Mouse (Mus musculus) hindbrain, embryonic 10.5 days (tissue): ENCODE measurements at regions not wholly inside any gene's neighbourhood (a gene's known extent, or its start where the extent isn't known, plus 50 kb on each side); places are given as distances from the start of the nearest gene placed in this dataset.

Experiments
- DNase-seq: peaks from one replicate; pipeline ENCODE4 v3.0.0-alpha.2; 2017; ENCODE audit warnings: low spot score
- H3K27ac ChIP-seq: fragments of 300-500 bp; sonication (generic); 2 replicates; pipeline ENCODE4 v1.5.1; 2016; ENCODE audit warnings: mild to moderate bottlenecking, moderate library complexity
- H3K27me3 ChIP-seq: fragments of 300-500 bp; sonication (generic); 2 replicates; pipeline ENCODE4 v1.6.1; 2016; ENCODE audit warnings: mild to moderate bottlenecking; ENCODE audit not compliant: poor library complexity, insufficient read depth, severe bottlenecking
- H3K36me3 ChIP-seq: fragments of 300-500 bp; sonication (generic); 2 replicates; pipeline ENCODE4 v1.6.1; 2016; ENCODE audit warnings: mild to moderate bottlenecking, moderate library complexity
- H3K4me1 ChIP-seq: fragments of 300-500 bp; sonication (generic); replicated peaks from 2 replicates; pipeline ENCODE4 v1.6.1; 2016; ENCODE audit warnings: mild to moderate bottlenecking
- H3K4me3 ChIP-seq: fragments of 300-500 bp; sonication (generic); 2 replicates; pipeline ENCODE4 v1.5.1; 2016; ENCODE audit warnings: mild to moderate bottlenecking, moderate library complexity
- H3K9me3 ChIP-seq: fragments of 300-500 bp; sonication (generic); 2 replicates; pipeline ENCODE4 v1.6.1; 2016; ENCODE audit warnings: mild to moderate bottlenecking, moderate library complexity
- WGBS: fragments of 180-500 bp; shearing (Covaris S2); methylation state at CpG from one replicate; pipeline ENCODE4 v1.1.7; 2016; 5-methylcytosine and 5-hydroxymethylcytosine counted together

DNA sequence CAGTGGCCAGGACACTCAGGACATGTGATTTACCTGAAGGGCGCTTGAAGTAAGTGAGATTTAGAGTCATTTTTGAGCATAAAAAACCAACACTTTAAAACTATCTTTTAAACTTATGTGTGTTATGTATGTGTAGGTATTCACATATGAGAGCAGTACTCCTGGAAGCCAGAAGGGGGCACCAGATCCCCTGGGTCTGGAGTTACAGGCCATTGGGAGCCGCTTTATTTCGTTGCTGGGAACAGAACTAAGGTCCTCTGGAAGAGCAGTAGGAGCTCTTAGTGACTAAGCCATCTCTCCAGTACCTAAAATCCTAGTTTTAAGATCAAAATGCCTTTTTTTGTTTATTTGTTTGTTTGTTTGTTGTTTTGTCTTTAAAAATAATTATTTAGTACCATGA, 192.3 kb upstream of the Wscd1 start:
- no peak for DNase-seq
- Histone ChIP-seq H3K27ac (no peak overlapping the region), H3K4me1 (no peaks in the 10 kb centered on the region), H3K36me3 (no peaks in the 10 kb centered on the region), H3K27me3 (no peaks in the 10 kb centered on the region), H3K9me3 (no peaks in the 10 kb centered on the region), H3K4me3 (no peak overlapping the region)
- WGBS = 86% methylated on average over 3 of the region's 3 CpGs

GRCm38 (mm10) chr11:71564831-71565230, 184.9 kb upstream of the Wscd1 start:
- Histone ChIP-seq H3K27me3 (no peaks in the 10 kb centered on the region), H3K36me3 (no peaks in the 10 kb centered on the region), H3K9me3 (no peaks in the 10 kb centered on the region), H3K4me1 (no peaks in the 10 kb centered on the region), H3K27ac (no peak overlapping the region), H3K4me3 (no peak overlapping the region)
- no peak for DNase-seq

DNA sequence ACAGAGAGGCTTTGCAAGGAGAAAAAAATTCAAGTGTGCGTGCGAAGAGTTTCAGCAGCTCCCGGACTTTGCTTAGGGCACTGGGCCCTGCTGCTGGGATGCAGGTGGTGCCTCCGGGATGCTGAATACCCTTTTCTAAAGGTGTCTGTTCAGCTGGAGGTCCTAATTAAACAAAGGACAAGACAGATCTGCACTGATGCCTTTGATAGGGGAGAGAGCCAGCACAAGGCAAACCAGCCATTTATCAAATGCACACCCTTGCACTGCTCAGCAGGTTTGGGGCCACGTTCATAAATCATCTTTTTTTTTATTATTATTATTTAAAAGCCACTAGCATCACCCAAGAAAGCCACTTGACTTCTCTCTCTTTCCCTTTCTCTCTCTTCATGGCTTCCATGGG, 172.9 kb upstream of the Wscd1 start:
- WGBS = 87% methylated on average over 5 of the region's 5 CpGs
- Histone ChIP-seq H3K4me1 (peaks cover 11% of the 10 kb centered on the region), H3K9me3 (no peaks in the 10 kb centered on the region), H3K4me3 (no peak overlapping the region), H3K36me3 (no peaks in the 10 kb centered on the region), H3K27ac (no peak overlapping the region), H3K27me3 (no peaks in the 10 kb centered on the region)
- no peak for DNase-seq

DNA sequence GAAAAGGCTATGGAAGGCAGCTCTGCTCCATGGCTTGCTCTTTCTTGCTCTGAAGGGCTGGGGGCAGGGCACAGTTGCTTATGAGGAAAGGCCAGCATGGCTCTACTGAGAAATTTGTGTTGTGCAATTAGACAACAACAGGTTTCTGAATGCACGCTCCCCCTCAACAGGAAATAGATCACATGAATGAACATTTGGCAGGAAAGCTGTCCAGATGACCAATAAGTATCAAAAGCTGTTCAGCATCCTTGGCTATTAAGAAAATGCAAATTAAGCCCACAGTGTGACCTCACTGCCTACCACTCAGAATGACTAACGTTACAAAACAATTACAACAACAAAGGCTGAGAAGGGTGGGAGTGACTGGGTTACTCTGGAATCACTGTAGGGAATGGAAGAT, 167.9 kb upstream of the Wscd1 start:
- DNase-seq = no peak
- Histone ChIP-seq H3K36me3 (no peaks in the 10 kb centered on the region), H3K9me3 (no peaks in the 10 kb centered on the region), H3K4me3 (no peak overlapping the region), H3K4me1 (0 out of 2 replicates have a peak, but pooled peaks cover 8% of the 10 kb centered on the region), H3K27me3 (no peaks in the 10 kb centered on the region), H3K27ac (no peak overlapping the region)
- WGBS = 47% methylated on average over 2 of the region's 2 CpGs

- no peaks in the 10 kb centered on the region for H3K9me3 ChIP-seq
- H3K27ac ChIP-seq = no peak overlapping the region
- 89% methylated on average over 6 of the region's 6 CpGs for WGBS
Measured at GRCm38 (mm10) chr11:71591014-71591413, 158.7 kb upstream of the Wscd1 start.

DNA sequence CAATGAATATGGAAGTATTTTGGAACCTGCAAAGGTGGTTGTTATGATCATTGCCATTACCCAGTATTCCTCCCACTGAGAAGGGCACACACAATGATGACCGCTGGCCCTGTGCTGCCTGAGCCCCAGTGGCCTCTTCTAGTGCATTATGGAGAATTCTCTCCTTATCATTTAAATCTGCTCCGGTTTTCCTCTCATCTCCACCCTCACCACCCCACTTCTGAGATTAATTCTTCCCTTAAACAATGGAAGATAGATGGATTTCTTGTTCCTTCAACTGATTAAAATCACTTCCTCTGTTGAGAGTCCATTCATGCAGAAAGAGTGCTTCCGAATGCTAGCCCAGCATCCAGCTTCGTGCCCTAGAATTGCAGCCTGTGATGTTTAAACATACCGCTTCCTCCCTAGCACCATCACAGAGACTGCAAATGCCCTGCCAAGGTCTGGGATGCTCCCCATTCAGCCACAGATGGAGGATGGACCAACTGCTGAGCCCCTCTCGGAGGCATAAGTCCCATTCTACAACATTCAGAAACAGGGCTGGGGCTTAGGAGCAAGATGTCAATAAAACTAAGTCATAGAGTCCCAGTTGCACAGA, 155.4 kb upstream of the Wscd1 start:
- DNase-seq = no peak
- H3K9me3 ChIP-seq = no peaks in the 10 kb centered on the region
- no peaks in the 10 kb centered on the region for H3K36me3 ChIP-seq
- 0 out of 2 replicates have a peak, but pooled peaks cover 4% of the 10 kb centered on the region for H3K4me1 ChIP-seq
- H3K27ac ChIP-seq = no peak overlapping the region
- no peaks in the 10 kb centered on the region for H3K27me3 ChIP-seq
- no peak overlapping the region for H3K4me3 ChIP-seq
- 79% methylated on average over 6 of the region's 6 CpGs for WGBS

More at GRCm38 (mm10) chr11:71591014-71591413, 158.7 kb upstream of the Wscd1 start:
- no peak for DNase-seq
- Histone ChIP-seq H3K27me3 (no peaks in the 10 kb centered on the region), H3K4me3 (no peak overlapping the region), H3K36me3 (no peaks in the 10 kb centered on the region), H3K4me1 (0 out of 2 replicates have a peak, but pooled peaks cover 4% of the 10 kb centered on the region)

- H3K4me1 ChIP-seq = 0 out of 2 replicates have a peak, but pooled peaks cover 4% of the 10 kb centered on the region
- no peak overlapping the region for H3K4me3 ChIP-seq
- no peak for DNase-seq
- WGBS = 85% methylated on average over 1 of the region's 1 CpGs
- H3K36me3 ChIP-seq = no peaks in the 10 kb centered on the region
- H3K27me3 ChIP-seq = no peaks in the 10 kb centered on the region
- H3K9me3 ChIP-seq = no peaks in the 10 kb centered on the region
- H3K27ac ChIP-seq = no peak overlapping the region
Measured at GRCm38 (mm10) chr11:71597709-71598108, 152.0 kb upstream of the Wscd1 start.

- Histone ChIP-seq H3K4me3 (no peak overlapping the region), H3K27ac (no peak overlapping the region), H3K4me1 (0 out of 2 replicates have a peak, but pooled peaks cover 6% of the 10 kb centered on the region), H3K36me3 (no peaks in the 10 kb centered on the region), H3K27me3 (no peaks in the 10 kb centered on the region), H3K9me3 (no peaks in the 10 kb centered on the region)
- no peak for DNase-seq
- 84% methylated on average over 9 of the region's 9 CpGs for WGBS
Measured at GRCm38 (mm10) chr11:71610782-71611181, 138.9 kb upstream of the Wscd1 start.

DNA sequence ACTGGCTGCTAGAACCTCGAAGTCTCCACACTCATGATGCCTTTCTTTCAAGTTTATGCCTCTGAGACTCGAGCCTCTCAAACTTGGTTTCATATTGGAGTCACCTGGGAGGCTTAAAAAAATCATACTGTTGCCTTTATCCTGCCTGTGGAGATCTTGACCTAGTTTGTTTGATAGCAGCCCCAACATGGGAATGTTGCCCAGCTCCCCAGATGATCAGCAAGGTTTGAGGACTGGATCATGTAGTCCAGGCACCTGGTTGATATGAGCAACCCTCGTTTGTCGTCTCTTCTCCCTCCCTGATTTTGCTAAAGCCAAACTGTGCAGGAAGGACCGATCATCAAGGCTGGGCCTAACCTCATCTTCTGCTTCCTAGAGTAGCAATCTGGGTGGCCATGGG, 134.2 kb upstream of the Wscd1 start:
- no peak for DNase-seq
- H3K4me1 ChIP-seq = 0 out of 2 replicates have a peak, but pooled peaks cover 6% of the 10 kb centered on the region
- H3K9me3 ChIP-seq = no peaks in the 10 kb centered on the region
- H3K36me3 ChIP-seq = no peaks in the 10 kb centered on the region
- H3K4me3 ChIP-seq = no peak overlapping the region
- WGBS = 81% methylated on average over 5 of the region's 5 CpGs
- no peak overlapping the region for H3K27ac ChIP-seq
- H3K27me3 ChIP-seq = no peaks in the 10 kb centered on the region

DNA sequence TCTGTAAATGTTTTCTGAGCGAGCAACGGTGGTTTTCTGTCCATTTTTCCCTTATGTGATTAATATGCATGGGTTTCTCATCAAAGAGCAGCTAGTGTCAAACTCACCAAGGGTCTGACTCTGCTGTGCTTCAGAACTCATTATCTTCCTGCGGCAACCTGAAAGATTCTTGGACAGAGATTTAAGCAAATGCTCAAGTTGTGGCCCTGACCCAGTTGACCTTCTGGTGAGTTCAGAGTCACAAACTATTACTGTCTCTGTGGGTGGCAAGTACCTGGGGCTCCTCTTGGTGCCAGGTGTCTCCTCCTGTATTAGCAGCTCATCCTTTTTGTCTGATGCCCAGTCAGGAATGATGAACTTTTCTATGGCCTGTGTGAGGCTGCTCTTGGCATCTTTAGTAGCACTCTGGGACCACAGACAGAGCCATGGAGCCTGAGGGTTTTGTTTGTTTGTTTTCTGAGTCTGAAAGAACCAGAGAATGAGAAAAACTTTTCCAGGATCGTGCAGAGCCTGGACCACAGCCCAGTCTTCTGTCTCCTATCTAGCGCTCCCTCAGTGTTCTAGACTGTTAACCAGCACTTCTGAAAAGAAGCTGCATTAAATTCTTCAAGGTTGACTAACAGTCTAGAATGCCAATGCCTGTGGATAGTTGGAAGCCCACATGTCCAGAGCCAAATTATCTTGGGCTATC, 124.1 kb upstream of the Wscd1 start:
- Histone ChIP-seq H3K27ac (no peak overlapping the region), H3K4me1 (peaks cover 8% of the 10 kb centered on the region; the same call in 1 of the 2 replicates), H3K9me3 (no peaks in the 10 kb centered on the region), H3K27me3 (no peaks in the 10 kb centered on the region), H3K4me3 (no peak overlapping the region), H3K36me3 (no peaks in the 10 kb centered on the region)
- DNase-seq = no peak
- WGBS = 77% methylated on average over 5 of the region's 5 CpGs

GRCm38 (mm10) chr11:71636111-71636510, 113.6 kb upstream of the Wscd1 start:
- no peak for DNase-seq
- H3K27ac ChIP-seq = no peak overlapping the region
- H3K9me3 ChIP-seq = no peaks in the 10 kb centered on the region
- no peak overlapping the region for H3K4me3 ChIP-seq
- no peaks in the 10 kb centered on the region for H3K36me3 ChIP-seq
- peaks cover 16% of the 10 kb centered on the region for H3K4me1 ChIP-seq
- no peaks in the 10 kb centered on the region for H3K27me3 ChIP-seq
- WGBS = 77% methylated on average over 1 of the region's 1 CpGs

GRCm38 (mm10) chr11:71636785-71637184, 112.9 kb upstream of the Wscd1 start:
- H3K36me3 ChIP-seq = no peaks in the 10 kb centered on the region
- peak; percentile 28 for DNase-seq
- no peaks in the 10 kb centered on the region for H3K9me3 ChIP-seq
- H3K4me1 ChIP-seq = peaks cover 16% of the 10 kb centered on the region
- no peak overlapping the region for H3K4me3 ChIP-seq
- no peaks in the 10 kb centered on the region for H3K27me3 ChIP-seq
- 34% methylated on average over 5 of the region's 5 CpGs for WGBS
- no peak overlapping the region for H3K27ac ChIP-seq

DNA sequence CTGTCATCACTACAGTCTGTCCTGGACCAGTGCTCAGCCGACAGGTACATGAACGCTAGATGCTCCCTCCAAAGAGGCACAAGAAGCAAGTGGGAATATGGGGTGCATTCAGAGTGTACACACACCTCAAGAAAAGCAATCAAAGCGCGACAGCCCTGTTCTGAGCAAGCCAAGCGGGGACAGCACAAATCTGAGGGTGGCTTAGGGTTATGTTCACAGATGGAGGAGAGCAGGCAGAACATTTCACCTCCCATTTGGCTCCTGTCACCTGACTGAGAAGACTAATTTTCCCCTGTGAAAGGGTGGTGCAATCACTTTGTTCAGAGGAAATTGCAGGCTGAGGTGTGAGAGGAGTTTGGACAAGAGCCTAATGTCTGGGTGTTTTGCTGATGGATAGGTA, 106.8 kb upstream of the Wscd1 start:
- Histone ChIP-seq H3K27ac (no peak overlapping the region), H3K36me3 (no peaks in the 10 kb centered on the region), H3K4me1 (peaks cover 3% of the 10 kb centered on the region; the same call in 1 of the 2 replicates), H3K27me3 (no peaks in the 10 kb centered on the region), H3K4me3 (no peak overlapping the region), H3K9me3 (no peaks in the 10 kb centered on the region)
- WGBS = 85% methylated on average over 5 of the region's 5 CpGs
- no peak for DNase-seq
